Mouse (Mus musculus) testis, adult 2 months (tissue): ENCODE measurements around the gene Rdh13. TPM values are rescaled to one million over a fixed set of nuclear protein-coding genes. Genes with fewer than 3 reads are reported as not detected.
"Not testable (repeated sequence)": the region's sequence is repeated elsewhere in the genome, so short reads cannot be mapped to it uniquely, and the experiment has no call there.

Experiments
- H3K27ac ChIP-seq: fragments of 200-500 bp; 2 replicates; pipeline ENCODE4 v1.5.1; 2012; ENCODE audit warnings: low read depth, low read length; ENCODE audit not compliant: control insufficient read depth, insufficient read depth
- H3K27me3 ChIP-seq: fragments of 200-500 bp; 2 replicates; pipeline ENCODE4 v1.6.1; 2012; ENCODE audit warnings: mild to moderate bottlenecking, low read length, moderate library complexity; ENCODE audit not compliant: control insufficient read depth, insufficient read depth
- H3K36me3 ChIP-seq: fragments of 200-500 bp; 2 replicates; pipeline ENCODE4 v1.6.1; 2012; ENCODE audit warnings: mild to moderate bottlenecking, low read length; ENCODE audit not compliant: control insufficient read depth, insufficient read depth
- H3K4me1 ChIP-seq: fragments of 200-500 bp; 2 replicates; pipeline ENCODE4 v1.6.1; 2012; ENCODE audit warnings: low read length; ENCODE audit not compliant: control insufficient read depth, insufficient read depth
- H3K4me3 ChIP-seq: fragments of 200-500 bp; 2 replicates; pipeline ENCODE4 v1.5.1; 2012; ENCODE audit warnings: low read depth, mild to moderate bottlenecking, low read length, moderate library complexity, mixed read lengths; ENCODE audit not compliant: control insufficient read depth
- CTCF ChIP-seq: fragments of 200-500 bp; IDR thresholded peaks from 2 replicates; pipeline ENCODE4 v1.5.1; 2012; ENCODE audit warnings: low read depth, mild to moderate bottlenecking, inconsistent platforms, low read length, moderate library complexity; ENCODE audit not compliant: control insufficient read depth, insufficient read depth, insufficient replicate concordance
- POLR2A ChIP-seq: fragments of 200-500 bp; IDR thresholded peaks from 2 replicates; pipeline ENCODE4 v1.6.1; 2012; ENCODE audit warnings: low read depth, mild to moderate bottlenecking, inconsistent platforms, low read length, moderate library complexity; ENCODE audit not compliant: control insufficient read depth
- polyA plus RNA-seq: library from polyadenylated mRNA; depleted of rRNA; stranded (reverse); fragments of >200 nt; gene quantifications from 2 replicates; pipeline ENCODE4 v1.2.3, GENCODE M21; 2012; rRNA removed

Rdh13 gene
- polyA plus RNA-seq, 1 experiment: 2.5 TPM

DNA sequence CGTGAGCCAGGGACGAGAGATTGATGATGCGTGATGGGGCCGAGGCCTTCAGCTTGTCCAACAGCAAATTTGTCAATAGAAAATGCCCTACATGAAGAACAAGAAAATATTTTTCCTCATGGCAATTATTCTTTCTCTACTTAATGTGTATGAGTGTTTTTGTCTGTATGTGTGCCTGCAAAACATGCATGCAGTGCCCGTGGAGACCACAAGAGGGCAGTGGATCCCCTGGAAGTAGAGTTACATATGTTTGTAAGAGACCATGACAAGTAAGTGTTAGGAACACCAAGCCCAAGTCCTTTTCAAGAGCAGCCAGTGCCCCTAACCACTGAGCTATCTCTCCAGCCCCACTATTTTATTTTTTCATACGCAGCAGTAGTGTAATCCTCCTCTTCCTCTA is 13.9 kb downstream of the Rdh13 start:
- H3K36me3 ChIP-seq: no peaks in the 10 kb centered on the region
- TF ChIP-seq POLR2A: no peak
- TF ChIP-seq CTCF: peak; percentile 62; the same call in 1 of the 2 replicates

DNA sequence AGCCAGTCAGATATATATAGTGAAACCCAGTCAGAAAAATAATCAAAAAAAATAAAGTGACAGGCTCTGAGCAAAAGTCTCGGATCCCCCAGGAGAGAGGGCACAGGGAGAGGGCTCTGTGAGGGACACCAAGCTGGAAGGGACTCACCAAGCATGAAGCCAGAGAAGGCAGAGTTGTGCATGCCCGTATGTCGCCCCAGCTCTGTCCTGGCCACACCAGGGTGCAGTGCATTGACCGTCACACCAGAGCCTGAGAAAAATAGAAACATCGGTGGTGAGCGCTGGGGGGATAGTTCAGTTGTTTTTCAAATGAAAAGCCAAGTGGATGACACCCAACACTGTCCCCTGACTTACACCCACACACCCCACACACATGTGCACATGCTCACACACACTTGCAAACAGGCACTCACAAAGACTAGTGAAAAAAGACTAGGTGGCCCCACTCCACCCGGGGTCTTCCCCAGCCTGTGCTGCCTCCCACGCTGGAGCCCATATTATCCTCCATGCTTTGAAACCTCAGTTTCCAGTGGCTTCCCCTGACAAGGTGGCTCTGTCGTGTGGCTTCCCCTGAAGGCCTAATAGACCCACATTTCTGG is 15.1 kb downstream of the Rdh13 start:
- Histone ChIP-seq H3K4me1 (no peaks in the 10 kb centered on the region), H3K27me3 (no peaks in the 10 kb centered on the region), H3K27ac (no peak overlapping the region), H3K36me3 (no peaks in the 10 kb centered on the region), H3K4me3 (no peak overlapping the region)
- TF ChIP-seq CTCF (no peak), POLR2A (no peak)

More for the DNA sequence above, 13.9 kb downstream of the Rdh13 start:
- no peaks in the 10 kb centered on the region for H3K27me3 ChIP-seq
- H3K4me1 ChIP-seq: no peaks in the 10 kb centered on the region
- H3K27ac ChIP-seq: no peak overlapping the region
- no peak overlapping the region for H3K4me3 ChIP-seq

DNA sequence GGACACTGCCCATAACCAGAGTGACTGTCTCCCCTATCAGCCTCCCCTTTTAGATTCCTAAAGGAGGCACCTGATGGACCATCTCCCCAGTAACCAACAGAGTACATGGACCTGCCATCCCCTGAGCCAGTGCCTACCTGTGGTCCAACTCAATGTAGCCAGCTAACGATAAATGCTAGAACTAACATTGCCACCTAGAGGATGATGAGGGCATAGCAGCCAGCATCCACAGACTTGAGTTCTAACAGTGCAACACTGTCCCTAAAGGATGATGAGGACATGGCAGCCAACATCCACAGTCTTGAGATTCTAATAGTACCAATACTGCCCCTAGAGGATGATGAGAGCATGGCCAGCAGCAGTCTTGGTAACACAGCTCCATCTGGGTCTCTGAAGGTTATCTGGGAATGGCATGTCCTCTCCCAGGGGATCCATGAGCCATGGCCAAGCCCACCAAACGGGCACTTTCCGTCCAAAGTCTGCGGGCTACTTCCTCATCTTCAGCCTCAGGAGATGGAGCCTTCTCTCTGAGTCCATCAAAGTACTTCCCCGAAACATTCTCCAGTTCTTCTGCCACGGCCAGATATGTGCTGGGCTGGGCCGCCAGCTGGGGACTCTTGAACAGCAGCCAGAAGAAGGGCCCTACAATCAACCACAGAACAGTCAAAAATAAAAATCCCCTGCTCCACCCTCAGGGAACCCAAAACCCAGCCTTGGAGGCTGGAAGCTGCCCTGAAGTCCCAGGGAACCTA is 18.1 kb downstream of the Rdh13 start:
- no peaks in the 10 kb centered on the region for H3K4me1 ChIP-seq
- H3K4me3 ChIP-seq: no peak overlapping the region
- H3K27me3 ChIP-seq: no peaks in the 10 kb centered on the region
- no peak overlapping the region for H3K27ac ChIP-seq
- no peaks in the 10 kb centered on the region for H3K36me3 ChIP-seq
- peak; percentile 62; the same call in 1 of the 2 replicates for TF ChIP-seq CTCF
- no peak for TF ChIP-seq POLR2A

DNA sequence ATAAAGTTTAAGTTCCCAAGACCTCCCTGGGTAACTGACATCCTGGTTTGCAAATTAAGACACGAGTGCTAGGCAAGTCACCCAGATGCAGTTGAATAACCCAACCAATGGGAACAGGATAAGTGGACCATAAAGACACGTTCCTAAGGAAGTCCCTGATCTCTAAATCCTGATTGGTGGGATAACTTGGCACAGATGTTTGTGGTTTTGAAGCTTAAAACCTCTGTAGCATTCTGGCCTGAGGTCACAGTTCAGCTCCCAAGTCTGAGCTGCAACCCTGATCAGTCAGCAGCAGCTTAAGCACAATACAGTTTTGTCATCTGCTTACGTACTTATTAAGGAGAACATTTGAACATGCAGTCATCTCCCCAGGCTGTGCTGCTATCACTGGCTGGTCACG is 25.2 kb downstream of the Rdh13 start:
- Histone ChIP-seq H3K27me3 (no peaks in the 10 kb centered on the region), H3K4me3 (no peak overlapping the region), H3K4me1 (no peaks in the 10 kb centered on the region), H3K36me3 (no peaks in the 10 kb centered on the region), H3K27ac (no peak overlapping the region)
- TF ChIP-seq CTCF (no peak), POLR2A (no peak)

DNA sequence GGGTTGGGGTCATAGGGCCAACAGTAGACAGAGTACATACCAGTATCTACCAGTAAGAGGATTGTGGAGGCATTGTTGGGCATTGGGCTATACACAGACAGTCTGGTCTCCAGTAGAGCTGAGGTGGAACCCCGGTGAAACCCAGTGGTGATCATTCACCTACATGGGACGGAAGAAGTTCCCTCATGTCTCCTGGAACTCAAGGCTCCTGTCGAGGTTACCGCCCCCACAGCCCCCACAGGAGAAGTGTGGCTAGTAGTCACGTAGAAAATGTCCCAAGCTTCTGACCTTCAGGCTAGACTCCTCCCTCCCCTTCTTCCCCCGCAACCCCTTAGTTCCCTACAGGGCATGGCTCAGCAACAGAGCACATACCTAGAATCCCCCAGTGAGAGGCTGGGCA is 25.8 kb downstream of the Rdh13 start:
- no peak for TF ChIP-seq CTCF
- no peak for TF ChIP-seq POLR2A
- Histone ChIP-seq H3K27me3 (no peaks in the 10 kb centered on the region), H3K4me3 (no peak overlapping the region), H3K27ac (no peak overlapping the region), H3K4me1 (no peaks in the 10 kb centered on the region), H3K36me3 (no peaks in the 10 kb centered on the region)

DNA sequence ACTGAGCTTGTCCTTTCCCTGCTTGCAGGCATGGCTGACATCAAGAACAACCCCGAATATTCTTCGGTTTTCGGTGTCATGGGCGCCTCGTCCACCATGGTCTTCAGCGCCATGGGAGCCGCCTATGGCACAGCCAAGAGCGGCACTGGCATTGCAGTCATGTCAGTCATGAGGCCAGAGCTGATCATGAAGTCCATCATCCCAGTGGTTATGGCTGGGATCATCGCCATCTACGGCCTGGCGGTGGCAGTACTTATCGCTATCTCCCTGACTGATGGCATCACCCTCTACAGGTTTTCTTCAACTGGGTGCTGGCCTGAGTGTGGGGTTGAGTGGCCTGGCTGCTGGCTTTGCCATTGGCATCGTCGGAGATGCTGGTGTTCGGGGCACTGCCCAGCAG is 33.0 kb downstream of the Rdh13 start:
- H3K36me3 ChIP-seq, H3K4me1 ChIP-seq, H3K27me3 ChIP-seq, H3K4me3 ChIP-seq, H3K27ac ChIP-seq: not testable (repeated sequence)

DNA sequence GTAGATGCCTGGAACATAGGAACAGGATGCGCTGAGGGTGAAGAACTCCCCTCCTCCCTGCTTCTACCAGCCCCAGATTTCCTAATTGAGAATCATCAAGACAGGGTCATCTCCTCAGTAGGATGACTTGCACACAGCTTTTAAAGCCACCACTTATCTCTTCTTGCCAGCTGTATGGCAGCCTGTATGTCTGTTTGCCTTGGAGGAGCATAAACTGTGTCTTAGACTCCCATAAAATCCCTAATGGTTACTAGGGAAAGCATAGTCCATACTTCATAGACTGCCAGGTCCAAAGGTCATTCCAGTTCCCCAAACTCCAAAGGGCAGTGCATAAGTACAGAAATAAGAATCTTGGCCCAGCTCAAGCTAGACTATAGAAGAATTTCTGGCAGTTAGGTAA is 47.7 kb downstream of the Rdh13 start, which contains the start of gene Gp6:
Gene Gp6, minus strand, starts transcription at position 15 of the 400 bp plus-strand sequence.
- Histone ChIP-seq H3K36me3 (no peaks in the 10 kb centered on the region), H3K4me1 (no peaks in the 10 kb centered on the region), H3K4me3 (no peak within 1 kb of the TSS), H3K27me3 (no peaks in the 10 kb centered on the region), H3K27ac (no peak within 1 kb of the TSS)
- TF ChIP-seq CTCF (no peak), POLR2A (no peak)

Other genes starting within 250 kb of the Rdh13 start
- 0.46 and 0.48 TPM in 2 replicates for gene Lilra5, start 207.9 kb downstream of the Rdh13 start, polyA plus RNA-seq
- gene Ncr1, start 107.9 kb downstream of the Rdh13 start, polyA plus RNA-seq: not detected in 2 replicates
- 0.13 and 0.17 TPM in 2 replicates for gene Gp6, start 47.9 kb downstream of the Rdh13 start, polyA plus RNA-seq
- gene Eps8l1, start 15.0 kb upstream of the Rdh13 start, polyA plus RNA-seq: 0.10 and 1.3 TPM in 2 replicates
- gene Ppp1r12c, start 56.0 kb upstream of the Rdh13 start, polyA plus RNA-seq: 48.5 and 51.6 TPM in 2 replicates
- gene Tnnt1, start 70.7 kb upstream of the Rdh13 start, polyA plus RNA-seq: 0.62 and 0.77 TPM in 2 replicates
- 59.3 TPM in 2 replicates for gene Tnni3, start 78.6 kb upstream of the Rdh13 start, polyA plus RNA-seq
- gene Dnaaf3, start 86.8 kb upstream of the Rdh13 start, polyA plus RNA-seq: 132 and 148 TPM in 2 replicates
- 4.5 TPM in 2 replicates for gene Syt5, start 101.9 kb upstream of the Rdh13 start, polyA plus RNA-seq
- 1.8 and 2.9 TPM in 2 replicates for gene Ptprh, start 158.4 kb upstream of the Rdh13 start, polyA plus RNA-seq
- gene Tmem86b, start 185.8 kb upstream of the Rdh13 start, polyA plus RNA-seq: 36.7 and 46.0 TPM in 2 replicates
- gene Ppp6r1, start 213.4 kb upstream of the Rdh13 start, polyA plus RNA-seq: 137 and 154 TPM in 2 replicates
- 64.3 and 65.6 TPM in 2 replicates for gene Hspbp1, start 239.4 kb upstream of the Rdh13 start, polyA plus RNA-seq
- gene Brsk1, start 245.0 kb upstream of the Rdh13 start, polyA plus RNA-seq: 53.3 and 60.3 TPM in 2 replicates